Mouse (Mus musculus) midbrain, embryonic 11.5 days (tissue): ENCODE results near the gene Fam19a2. TPM values are rescaled to one million over a fixed set of nuclear protein-coding genes. Genes with fewer than 3 reads are reported as not detected.

ENCODE experiments used
- ATAC-seq: fragments of 200-750 bp; cut with Nextera tagmentation; 2 replicates; pipeline ENCODE4 v1.8.0; 2017; ENCODE audit warnings: moderate TSS enrichment, moderate library complexity; ENCODE audit not compliant: low FRiP score
- DNase-seq: peaks from one replicate; pipeline ENCODE4 v3.0.0; 2015; ENCODE audit warnings: low spot score; ENCODE audit errors: missing footprints
- H3K27ac ChIP-seq: fragments of 300-500 bp; sonication (generic); 2 replicates; pipeline ENCODE4 v1.5.1; 2014; ENCODE audit warnings: low read depth, low read length
- H3K27me3 ChIP-seq: fragments of 300-500 bp; sonication (generic); 2 replicates; pipeline ENCODE4 v1.6.1; 2014; ENCODE audit warnings: mild to moderate bottlenecking, low read length, moderate library complexity, mixed read lengths; ENCODE audit not compliant: control insufficient read depth, insufficient read depth
- H3K36me3 ChIP-seq: fragments of 300-500 bp; sonication (generic); 2 replicates; pipeline ENCODE4 v1.6.1; 2014; ENCODE audit warnings: mild to moderate bottlenecking, low read length, moderate library complexity, mixed read lengths; ENCODE audit not compliant: control insufficient read depth, insufficient read depth
- H3K4me1 ChIP-seq: fragments of 300-500 bp; sonication (generic); 2 replicates; pipeline ENCODE4 v1.6.1; 2014; ENCODE audit warnings: low read length; ENCODE audit not compliant: control insufficient read depth, insufficient read depth
- H3K4me2 ChIP-seq: fragments of 300-500 bp; sonication (generic); 2 replicates; pipeline ENCODE4 v1.6.1; 2014; ENCODE audit warnings: mild to moderate bottlenecking, moderate library complexity
- H3K4me3 ChIP-seq: fragments of 300-500 bp; sonication (generic); 2 replicates; pipeline ENCODE4 v1.5.1; 2014; ENCODE audit warnings: low read depth, low read length
- H3K9ac ChIP-seq: fragments of 300-500 bp; sonication (generic); 2 replicates; pipeline ENCODE4 v1.6.1; 2014; ENCODE audit warnings: low read length
- H3K9me3 ChIP-seq: fragments of 300-500 bp; sonication (generic); 2 replicates; pipeline ENCODE4 v1.6.1; 2016; ENCODE audit warnings: low read length; ENCODE audit not compliant: control insufficient read depth
- WGBS: fragments of 180-500 bp; shearing (Covaris S2); extraction: QIAGEN DNeasy Blood & Tissue Kit; methylation state at CpG from one replicate; pipeline ENCODE4 v1.1.7; 2014; 5-methylcytosine and 5-hydroxymethylcytosine counted together
- polyA plus RNA-seq: library from polyadenylated mRNA; unstranded; fragments of >200 nt; fragmentation: Nextera tagmentation; extraction: Ambion mirVana; gene quantifications from 2 replicates; pipeline ENCODE4 v1.2.1, GENCODE M21; 2014

The Fam19a2 gene
- polyA plus RNA-seq, 1 experiment from 2014 or later = 4.7 TPM

DNA sequence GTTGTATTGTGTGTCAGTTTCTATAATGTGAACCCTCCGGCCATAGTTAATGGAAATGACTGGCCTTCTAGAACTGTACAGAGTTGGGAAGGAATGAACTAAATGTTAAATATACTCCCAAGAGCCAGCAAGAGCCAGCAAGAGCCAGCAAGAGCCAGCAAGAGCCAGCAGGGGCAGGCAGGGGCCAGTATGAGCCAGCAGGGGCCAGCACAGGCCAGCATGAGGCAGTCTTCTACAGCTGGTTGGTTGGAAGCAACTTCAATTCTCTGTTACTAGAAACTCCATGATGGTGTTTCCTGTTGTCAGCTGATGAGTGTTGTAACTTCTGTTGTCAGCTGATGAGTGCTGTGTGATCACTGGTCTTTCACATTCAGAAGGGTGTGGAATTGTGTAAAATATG lies 151.2 kb downstream of the Fam19a2 start:
- no peak overlapping the region for H3K4me3 ChIP-seq
- no peaks in the 10 kb centered on the region for H3K9me3 ChIP-seq
- whole genome bisulfite sequencing = 92% methylated on average over 1 of the region's 1 CpGs
- H3K4me2 ChIP-seq = no peak overlapping the region
- no peak for ATAC-seq
- H3K9ac ChIP-seq = no peak overlapping the region
- no peaks in the 10 kb centered on the region for H3K27me3 ChIP-seq
- no peak for DNase-seq
- no peak overlapping the region for H3K27ac ChIP-seq
- no peaks in the 10 kb centered on the region for H3K4me1 ChIP-seq
- H3K36me3 ChIP-seq = no peaks in the 10 kb centered on the region

DNA sequence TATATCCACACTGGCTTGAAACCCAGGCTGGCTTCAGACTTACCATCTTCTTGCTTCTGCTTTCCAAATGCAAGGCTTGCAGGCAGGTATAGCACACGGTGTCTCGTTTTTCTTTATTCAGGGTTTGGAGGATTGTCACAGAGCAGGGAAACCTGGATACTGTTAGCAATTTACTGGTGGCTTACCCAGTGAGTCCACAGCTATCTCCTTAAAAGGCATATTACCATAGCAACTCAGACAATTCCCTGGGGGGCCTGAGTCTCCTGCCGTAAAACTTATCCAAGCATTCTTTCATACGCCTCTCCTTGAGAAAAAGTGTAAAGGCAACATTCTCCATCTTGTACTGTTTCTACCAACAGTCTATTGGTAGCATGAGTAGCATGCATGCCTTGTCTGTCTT lies 152.2 kb downstream of the Fam19a2 start:
- Histone ChIP-seq H3K9me3 (no peaks in the 10 kb centered on the region), H3K27ac (no peak overlapping the region), H3K4me2 (no peak overlapping the region), H3K9ac (no peak overlapping the region), H3K36me3 (no peaks in the 10 kb centered on the region), H3K27me3 (no peaks in the 10 kb centered on the region), H3K4me1 (no peaks in the 10 kb centered on the region), H3K4me3 (no peak overlapping the region)
- ATAC-seq (no peak), DNase-seq (no peak)
- 58% methylated on average over 4 of the region's 4 CpGs for WGBS

DNA sequence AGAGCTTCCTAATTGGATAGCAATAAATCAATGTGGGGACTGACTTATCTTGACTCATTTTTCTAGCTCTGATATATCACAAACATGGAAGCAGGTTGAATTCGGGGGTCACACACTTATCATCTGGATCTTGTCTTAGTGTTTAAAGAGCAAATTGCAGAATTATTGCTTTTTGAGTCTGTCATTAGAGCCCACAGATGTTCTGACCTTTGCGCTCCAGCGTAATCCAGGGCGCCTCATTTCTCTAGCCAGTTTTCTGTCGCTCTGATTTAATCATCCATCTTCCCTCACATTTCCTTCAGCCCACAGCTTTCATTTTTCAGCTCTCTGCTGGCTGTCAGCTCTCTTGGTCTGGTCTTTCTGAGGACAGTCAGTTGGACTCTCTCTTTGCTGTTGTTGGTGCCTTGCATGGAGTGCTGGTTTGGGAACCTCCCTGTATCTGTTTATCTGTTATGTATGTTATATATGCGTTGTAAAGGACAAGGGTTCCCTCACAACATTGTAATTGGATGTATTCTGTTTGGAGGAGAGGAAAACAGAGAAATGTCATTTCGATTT lies 154.9 kb downstream of the Fam19a2 start:
- Histone ChIP-seq H3K36me3 (no peaks in the 10 kb centered on the region), H3K4me1 (no peaks in the 10 kb centered on the region), H3K9ac (no peak overlapping the region), H3K27ac (no peak overlapping the region), H3K4me2 (no peak overlapping the region), H3K9me3 (no peaks in the 10 kb centered on the region), H3K27me3 (no peaks in the 10 kb centered on the region), H3K4me3 (no peak overlapping the region)
- DNase-seq = no peak
- 83% methylated on average over 7 of the region's 7 CpGs for WGBS
- ATAC-seq = no peak

DNA sequence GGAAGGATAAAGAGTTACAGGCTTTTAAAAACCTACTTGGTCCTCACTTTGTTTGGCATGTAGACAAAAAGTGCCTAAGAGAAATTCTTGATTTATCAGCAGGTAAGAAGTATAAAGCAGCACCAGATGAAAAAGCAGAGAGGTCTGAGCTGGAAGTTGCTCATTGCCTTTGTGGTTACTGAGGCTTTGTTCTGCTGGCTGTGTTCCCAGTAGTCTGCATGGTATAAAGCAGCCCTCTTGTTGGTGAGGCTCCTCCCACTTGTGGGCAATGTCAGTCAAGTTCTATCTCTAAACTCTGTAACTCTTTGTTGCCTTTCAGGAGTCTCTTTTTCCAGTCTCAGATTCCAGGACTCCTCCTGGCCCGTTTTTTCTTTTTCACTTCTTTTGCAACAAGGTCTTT lies 156.5 kb downstream of the Fam19a2 start:
- DNase-seq = no peak
- WGBS = 92% methylated on average over 1 of the region's 1 CpGs

DNA sequence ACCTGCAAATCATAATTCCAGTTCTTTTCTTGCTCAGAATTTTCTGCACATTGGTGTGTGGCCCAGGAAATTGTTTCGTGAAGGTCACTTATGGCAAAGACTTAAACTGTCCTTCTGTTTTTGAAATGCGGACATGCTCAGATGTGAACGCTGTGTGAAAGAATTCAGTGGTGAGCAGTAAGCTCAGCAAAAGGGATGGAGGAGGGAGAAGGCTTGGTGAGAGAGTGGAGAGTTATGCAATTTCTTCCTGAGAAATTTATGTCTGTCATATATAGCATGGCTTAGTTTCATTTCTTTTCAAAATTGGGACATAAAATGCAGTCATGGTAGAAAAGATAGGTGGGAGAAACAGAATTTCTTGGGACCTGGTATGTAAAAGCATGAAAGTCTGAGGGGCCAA lies 160.7 kb downstream of the Fam19a2 start:
- Histone ChIP-seq H3K27ac (no peak overlapping the region), H3K9ac (no peak overlapping the region), H3K4me2 (no peak overlapping the region), H3K36me3 (no peaks in the 10 kb centered on the region), H3K27me3 (no peaks in the 10 kb centered on the region), H3K4me1 (no peaks in the 10 kb centered on the region), H3K9me3 (no peaks in the 10 kb centered on the region), H3K4me3 (no peak overlapping the region)
- 93% methylated on average over 3 of the region's 3 CpGs for WGBS
- ATAC-seq (no peak), DNase-seq (no peak)

More for the DNA sequence above, 156.5 kb downstream of the Fam19a2 start:
- H3K27me3 ChIP-seq = no peaks in the 10 kb centered on the region
- H3K4me1 ChIP-seq = no peaks in the 10 kb centered on the region
- ATAC-seq = no peak
- no peak overlapping the region for H3K4me3 ChIP-seq
- H3K27ac ChIP-seq = no peak overlapping the region
- H3K36me3 ChIP-seq = no peaks in the 10 kb centered on the region
- H3K9ac ChIP-seq = no peak overlapping the region
- no peaks in the 10 kb centered on the region for H3K9me3 ChIP-seq
- H3K4me2 ChIP-seq = no peak overlapping the region

DNA sequence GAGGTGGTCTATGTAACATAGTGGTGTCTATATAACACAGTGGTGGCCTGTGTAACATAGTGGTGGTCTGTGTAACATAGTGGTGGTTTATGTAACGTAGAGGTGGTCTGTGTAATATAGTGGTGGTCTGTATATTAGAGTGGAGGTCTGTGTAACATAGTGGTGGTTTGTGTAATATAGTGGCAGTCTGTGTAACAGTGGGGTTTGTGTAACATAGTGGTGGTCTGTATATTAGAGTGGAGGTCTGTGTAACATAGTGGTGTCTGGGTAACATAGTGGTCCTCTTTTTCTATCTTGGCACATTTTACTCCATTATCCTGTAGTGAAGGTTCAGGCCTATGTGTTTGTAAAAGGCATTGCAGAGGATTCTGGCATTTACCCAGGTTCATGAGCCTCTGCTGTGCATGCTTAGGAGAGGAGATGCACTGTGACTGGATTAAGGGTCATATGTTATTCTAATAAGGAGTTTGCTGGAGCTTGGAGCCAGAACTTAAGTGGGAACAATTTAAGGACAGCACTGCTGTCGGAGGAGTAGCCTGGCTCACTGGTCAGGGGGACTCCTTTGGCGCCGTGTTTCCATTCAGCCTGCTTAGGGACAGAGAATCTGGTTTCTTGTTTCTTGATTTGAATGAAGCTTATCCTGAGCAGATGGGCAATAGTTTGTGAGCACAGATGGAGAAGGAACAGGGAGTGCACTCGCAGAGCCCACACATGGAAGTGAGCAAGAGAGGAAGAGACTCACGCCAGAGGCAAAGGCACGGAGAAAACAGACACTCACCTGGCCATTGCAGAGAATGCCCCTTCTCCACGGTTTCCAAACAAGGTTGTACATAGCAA lies 162.9 kb downstream of the Fam19a2 start:
- no peak overlapping the region for H3K4me3 ChIP-seq
- ATAC-seq (no peak), DNase-seq (no peak)
- H3K4me2 ChIP-seq = no peak overlapping the region
- no peak overlapping the region for H3K9ac ChIP-seq
- no peaks in the 10 kb centered on the region for H3K27me3 ChIP-seq
- no peaks in the 10 kb centered on the region for H3K36me3 ChIP-seq
- no peaks in the 10 kb centered on the region for H3K9me3 ChIP-seq
- H3K27ac ChIP-seq = no peak overlapping the region
- H3K4me1 ChIP-seq = no peaks in the 10 kb centered on the region
- 81% methylated on average over 8 of the region's 8 CpGs for WGBS

DNA sequence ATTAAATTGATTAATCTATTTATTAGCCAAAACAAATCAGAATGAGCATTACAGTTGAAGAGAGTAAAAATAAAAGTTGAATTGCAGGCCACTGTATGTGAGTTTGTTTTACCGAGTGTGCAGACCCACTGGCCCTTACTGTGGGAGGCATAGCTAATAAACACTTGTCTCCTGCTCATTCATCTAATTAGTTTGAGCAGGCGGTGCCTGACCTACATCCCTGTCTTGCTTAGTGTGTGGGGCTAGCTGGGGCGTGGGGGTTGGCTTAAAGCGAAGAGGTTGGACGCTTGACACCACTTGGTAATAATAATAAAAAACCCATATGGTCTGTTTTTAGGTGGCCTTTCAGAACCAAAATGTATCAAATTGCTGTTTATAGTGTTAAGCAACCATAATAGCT lies 167.8 kb downstream of the Fam19a2 start:
- WGBS = 82% methylated on average over 5 of the region's 5 CpGs
- ATAC-seq (no peak), DNase-seq (no peak)
- Histone ChIP-seq H3K9me3 (no peaks in the 10 kb centered on the region), H3K4me1 (no peaks in the 10 kb centered on the region), H3K36me3 (no peaks in the 10 kb centered on the region), H3K27me3 (no peaks in the 10 kb centered on the region), H3K4me2 (no peak overlapping the region), H3K27ac (no peak overlapping the region), H3K4me3 (no peak overlapping the region), H3K9ac (no peak overlapping the region)

DNA sequence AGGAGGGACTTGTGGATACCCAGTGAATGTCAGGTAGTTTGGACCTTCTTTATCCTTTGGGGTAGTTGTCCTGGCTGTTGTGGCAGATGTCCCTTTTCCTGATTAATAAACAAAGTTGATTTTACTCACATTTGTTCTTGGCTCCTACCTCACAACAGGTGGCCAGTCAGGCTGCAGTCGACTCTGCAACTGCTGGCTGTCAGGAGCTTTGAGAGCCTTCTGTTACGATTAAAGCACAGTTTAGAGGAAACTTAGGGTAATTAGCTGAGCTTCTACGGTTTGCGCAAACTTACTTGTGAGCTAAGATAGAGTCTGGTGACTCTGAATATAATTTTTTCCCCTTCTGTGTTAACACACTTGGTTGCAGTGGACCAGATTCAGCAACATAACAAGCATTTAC lies 173.8 kb downstream of the Fam19a2 start:
- DNase-seq (no peak), ATAC-seq (no peak)
- Histone ChIP-seq H3K4me2 (no peak overlapping the region), H3K9me3 (no peaks in the 10 kb centered on the region), H3K36me3 (no peaks in the 10 kb centered on the region), H3K4me3 (no peak overlapping the region), H3K4me1 (no peaks in the 10 kb centered on the region), H3K27ac (no peak overlapping the region), H3K9ac (no peak overlapping the region), H3K27me3 (no peaks in the 10 kb centered on the region)
- 80% methylated on average over 4 of the region's 4 CpGs for WGBS

DNA sequence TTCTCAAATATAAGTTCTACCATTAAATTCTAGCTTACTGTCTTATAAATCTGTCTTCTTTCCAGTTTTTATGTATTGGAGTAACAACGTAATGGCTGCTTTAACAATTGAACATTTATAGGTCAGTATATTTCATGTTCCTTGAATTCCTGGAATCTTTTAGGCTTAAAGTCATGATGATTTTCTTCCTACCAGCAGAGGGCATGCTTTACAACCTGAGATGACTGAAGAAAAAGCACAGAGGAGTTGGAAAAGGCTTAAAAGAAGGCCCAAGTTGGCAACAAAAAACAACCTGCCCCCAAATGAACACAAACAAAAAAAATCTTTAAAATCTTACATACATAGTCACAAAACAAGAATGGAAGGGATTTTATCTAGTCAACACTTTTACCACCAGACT lies 193.0 kb downstream of the Fam19a2 start:
- WGBS = 87% methylated on average over 1 of the region's 1 CpGs
- H3K9ac ChIP-seq = no peak overlapping the region
- no peak overlapping the region for H3K27ac ChIP-seq
- H3K4me1 ChIP-seq = no peaks in the 10 kb centered on the region
- no peaks in the 10 kb centered on the region for H3K27me3 ChIP-seq
- DNase-seq (no peak), ATAC-seq (no peak)
- H3K4me2 ChIP-seq = no peak overlapping the region
- H3K9me3 ChIP-seq = no peaks in the 10 kb centered on the region
- no peaks in the 10 kb centered on the region for H3K36me3 ChIP-seq
- H3K4me3 ChIP-seq = no peak overlapping the region
